Mouse (Mus musculus): ENCODE results near the gene Rassf3. TPM values are rescaled to one million over a fixed set of nuclear protein-coding genes. Genes with fewer than 3 reads are reported as not detected.

Gene Rassf3
- polyA plus RNA-seq, 1 experiment from 2014 or later, result 6.6 TPM

DNA sequence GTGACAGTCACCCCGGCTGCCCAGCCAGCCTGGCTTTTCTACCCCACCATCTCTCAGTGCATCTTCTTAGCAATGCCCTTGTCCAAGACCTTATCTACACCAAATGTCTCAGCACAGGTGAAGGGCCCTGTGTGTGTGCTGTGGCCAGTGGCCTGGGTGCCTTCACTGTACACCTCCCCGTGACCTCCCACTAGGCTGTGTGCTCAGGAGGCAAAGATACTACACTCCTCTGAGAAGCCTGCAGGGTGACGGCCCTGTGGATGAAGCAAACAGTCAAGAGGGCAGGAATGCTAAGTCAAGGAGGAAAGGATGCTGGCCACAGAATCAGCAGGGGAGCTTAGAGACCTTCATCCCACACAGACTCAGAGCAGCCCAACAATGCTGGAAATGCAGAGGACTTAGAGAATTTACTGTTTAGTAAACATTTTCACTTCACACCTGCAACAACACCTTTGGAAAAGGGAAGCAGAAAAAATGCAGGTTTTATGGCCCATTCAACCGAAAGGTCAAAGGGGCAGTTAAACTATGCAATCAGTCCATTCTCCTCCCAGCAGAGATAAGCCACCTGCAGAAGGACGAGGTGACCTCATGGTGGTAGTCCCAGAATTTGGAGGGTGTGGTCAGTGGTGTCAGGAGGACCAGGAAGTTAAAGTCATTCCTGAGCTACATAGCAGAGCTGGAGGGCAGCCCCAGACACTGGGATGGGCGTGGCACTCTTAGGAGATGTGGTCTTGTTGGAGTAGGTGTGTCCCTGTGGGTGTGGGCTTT, 21.3 kb downstream of the Rassf3 start:
- 72% methylated on average over 6 of the region's 6 CpGs for WGBS
- no peak for ATAC-seq (ENCODE audit: low FRiP score)

DNA sequence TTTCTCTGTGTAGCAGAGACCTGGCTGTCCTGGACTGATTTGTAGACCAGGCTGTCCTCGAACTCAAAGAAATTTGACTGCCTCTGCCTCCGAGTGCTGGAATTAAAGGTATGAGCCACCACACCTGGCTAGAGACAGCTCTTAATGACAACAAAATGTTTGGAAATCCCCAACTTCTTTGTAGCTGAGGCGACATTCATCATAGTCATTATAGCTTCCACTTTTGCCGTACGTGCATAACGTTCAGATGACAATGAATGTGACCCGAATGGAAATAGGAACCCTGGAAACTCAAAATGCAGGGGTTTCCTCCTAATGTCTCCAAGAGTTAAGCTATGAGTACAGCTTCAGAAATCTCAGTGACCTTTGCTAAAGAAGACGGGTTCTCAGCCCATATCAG, 22.1 kb downstream of the Rassf3 start:
- Histone ChIP-seq H3K4me3 (replicated peaks) (no peak overlapping the region), H3K27me3 (no peaks in the 10 kb centered on the region), H3K27ac (no peak overlapping the region), H3K9me3 (no peaks in the 10 kb centered on the region), H3K4me1 (peaks cover 2% of the 10 kb centered on the region; the same call in 1 of the 2 replicates), H3K4me2 (no peak overlapping the region), H3K9ac (no peak overlapping the region), H3K36me3 (replicated peaks) (no peaks in the 10 kb centered on the region)
- ATAC-seq (ENCODE audit: low FRiP score), result no peak
- WGBS, result 88% methylated on average over 8 of the region's 8 CpGs

More for the DNA sequence above, 21.3 kb downstream of the Rassf3 start:
- Histone ChIP-seq H3K27ac (no peak overlapping the region), H3K9me3 (no peaks in the 10 kb centered on the region), H3K4me2 (no peak overlapping the region), H3K4me3 (replicated peaks) (no peak overlapping the region), H3K9ac (no peak overlapping the region), H3K27me3 (no peaks in the 10 kb centered on the region), H3K4me1 (peaks cover 10% of the 10 kb centered on the region), H3K36me3 (replicated peaks) (no peaks in the 10 kb centered on the region)

DNA sequence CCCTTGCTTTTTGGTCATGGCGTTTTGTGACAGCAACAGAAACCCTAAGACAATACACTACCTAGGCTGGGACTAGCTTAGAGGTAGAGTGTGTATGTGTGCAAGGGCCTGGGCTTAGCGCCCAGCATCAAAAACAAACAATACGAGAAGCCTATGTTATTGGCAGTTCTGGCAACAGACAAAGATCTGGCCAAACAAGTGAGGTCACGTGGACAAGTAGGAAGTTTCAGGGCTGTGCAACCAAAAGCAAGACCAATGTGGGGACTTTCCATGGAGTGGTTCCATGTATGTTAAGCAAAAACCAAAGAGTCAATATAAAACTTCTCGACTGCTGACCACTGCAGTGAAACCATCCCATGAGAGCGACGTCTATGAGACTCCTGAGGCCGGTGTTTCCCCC, 30.3 kb downstream of the Rassf3 start:
- no peak overlapping the region for H3K27ac ChIP-seq
- no peaks in the 10 kb centered on the region for H3K27me3 ChIP-seq
- no peaks in the 10 kb centered on the region for H3K9me3 ChIP-seq
- peaks cover 10% of the 10 kb centered on the region for H3K4me1 ChIP-seq
- no peak overlapping the region for H3K4me2 ChIP-seq
- H3K9ac ChIP-seq, result no peak overlapping the region
- WGBS, result 90% methylated on average over 8 of the region's 8 CpGs
- no peaks in the 10 kb centered on the region for H3K36me3 ChIP-seq (replicated peaks)
- H3K4me3 ChIP-seq (replicated peaks), result no peak overlapping the region
- ATAC-seq (ENCODE audit: low FRiP score), result no peak

DNA sequence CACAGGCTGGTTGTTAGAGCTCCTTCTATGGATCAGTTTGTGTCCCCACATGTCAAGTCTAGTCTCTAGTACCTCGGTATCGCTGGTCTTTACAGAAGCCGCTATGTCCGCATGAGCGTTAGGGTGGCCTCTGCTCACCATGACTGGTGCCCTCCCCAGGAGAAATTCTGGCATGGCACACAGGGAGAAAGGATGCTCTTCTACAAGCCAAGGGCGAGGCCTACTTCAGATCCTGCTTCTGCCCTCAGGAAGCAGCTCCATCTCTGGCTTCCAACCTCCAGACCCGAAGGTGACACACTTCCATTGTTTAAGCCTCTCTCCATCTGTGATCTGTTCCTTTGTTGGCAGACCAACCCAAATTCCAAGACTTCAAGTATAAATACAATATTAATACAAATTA, 31.9 kb downstream of the Rassf3 start:
- no peaks in the 10 kb centered on the region for H3K36me3 ChIP-seq (replicated peaks)
- 93% methylated on average over 7 of the region's 7 CpGs for WGBS
- ATAC-seq (ENCODE audit: low FRiP score), result no peak

DNA sequence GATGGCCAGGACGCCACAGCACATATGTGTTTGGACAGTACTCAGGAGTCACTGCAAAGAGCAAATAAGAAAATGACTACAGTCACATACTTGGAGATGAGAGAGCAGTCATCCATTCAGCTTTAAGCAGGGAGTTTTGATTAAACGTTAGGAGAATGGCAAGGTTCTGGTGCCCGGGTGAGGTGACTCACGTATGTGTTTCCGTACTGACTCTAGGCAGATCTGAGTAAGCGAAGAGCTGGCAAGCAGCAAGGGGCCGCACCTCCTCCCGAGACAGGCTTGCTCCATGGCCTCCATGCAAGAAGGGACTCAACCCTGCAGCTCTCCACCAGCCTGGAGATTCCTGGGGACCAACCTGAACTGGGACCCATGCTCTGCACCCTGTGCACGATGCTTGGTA, 32.4 kb downstream of the Rassf3 start:
- no peak overlapping the region for H3K9ac ChIP-seq
- H3K4me1 ChIP-seq, result peaks cover 10% of the 10 kb centered on the region
- no peak overlapping the region for H3K4me2 ChIP-seq
- no peaks in the 10 kb centered on the region for H3K27me3 ChIP-seq
- no peaks in the 10 kb centered on the region for H3K36me3 ChIP-seq (replicated peaks)
- no peaks in the 10 kb centered on the region for H3K9me3 ChIP-seq
- no peak for ATAC-seq (ENCODE audit: low FRiP score)
- 93% methylated on average over 9 of the region's 9 CpGs for WGBS
- no peak overlapping the region for H3K27ac ChIP-seq
- H3K4me3 ChIP-seq (replicated peaks), result no peak overlapping the region

More for the DNA sequence above, 31.9 kb downstream of the Rassf3 start:
- peaks cover 10% of the 10 kb centered on the region for H3K4me1 ChIP-seq
- H3K27me3 ChIP-seq, result no peaks in the 10 kb centered on the region
- no peak overlapping the region for H3K4me2 ChIP-seq
- H3K27ac ChIP-seq, result no peak overlapping the region
- no peaks in the 10 kb centered on the region for H3K9me3 ChIP-seq
- no peak overlapping the region for H3K4me3 ChIP-seq (replicated peaks)
- H3K9ac ChIP-seq, result no peak overlapping the region

DNA sequence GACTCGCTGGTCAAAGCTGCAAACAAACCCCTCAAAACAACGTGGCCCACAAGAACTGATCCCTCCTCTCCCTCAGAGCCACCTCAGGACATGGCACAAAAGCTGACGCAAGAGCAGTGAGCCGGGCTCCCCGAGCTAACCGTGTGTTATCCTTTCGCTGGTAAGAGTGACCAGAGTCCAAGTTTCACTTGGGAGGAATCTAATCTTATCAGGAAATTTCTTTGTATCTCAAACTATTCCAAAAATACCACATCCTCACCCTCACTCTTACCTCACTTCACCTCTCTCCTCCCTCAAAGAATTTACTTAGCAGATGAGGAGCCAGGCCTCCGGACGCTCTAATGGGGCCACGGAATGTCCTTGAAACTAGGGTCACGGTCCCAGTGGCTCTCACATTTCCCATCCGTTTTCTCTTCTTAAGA, 36.8 kb downstream of the Rassf3 start:
- Histone ChIP-seq H3K9me3 (no peaks in the 10 kb centered on the region), H3K9ac (no peak overlapping the region), H3K4me2 (no peak overlapping the region), H3K27me3 (no peaks in the 10 kb centered on the region), H3K36me3 (replicated peaks) (no peaks in the 10 kb centered on the region), H3K4me1 (no peaks in the 10 kb centered on the region), H3K27ac (no peak overlapping the region), H3K4me3 (replicated peaks) (no peak overlapping the region)
- no peak for ATAC-seq (ENCODE audit: low FRiP score)
- 90% methylated on average over 12 of the region's 12 CpGs for WGBS

DNA sequence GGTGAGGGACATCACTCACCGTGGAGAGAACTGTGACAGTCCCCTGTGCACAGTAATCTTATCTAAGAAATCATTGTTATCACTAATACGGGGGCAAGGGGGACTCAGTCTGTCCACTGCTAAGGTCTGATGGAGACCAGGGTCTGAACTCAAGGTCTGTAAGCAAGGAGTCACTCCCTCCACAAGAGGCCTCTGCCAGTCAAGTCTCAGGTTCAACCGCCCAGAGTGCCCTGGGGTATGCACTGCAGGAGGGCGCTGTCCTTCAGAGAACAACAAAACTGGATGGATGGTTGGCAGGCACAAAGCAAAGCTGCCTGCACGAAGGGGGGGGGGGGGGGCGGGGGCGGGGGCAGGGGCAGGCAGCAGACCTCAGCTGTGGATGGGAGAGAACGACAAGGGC, 38.0 kb downstream of the Rassf3 start:
- H3K4me3 ChIP-seq (replicated peaks), result no peak overlapping the region
- H3K27ac ChIP-seq, result no peak overlapping the region
- peaks cover 3% of the 10 kb centered on the region for H3K4me1 ChIP-seq
- H3K27me3 ChIP-seq, result 0 out of 2 replicates have a peak, but pooled peaks cover 3% of the 10 kb centered on the region
- ATAC-seq (ENCODE audit: low FRiP score), result no peak
- H3K36me3 ChIP-seq (replicated peaks), result no peaks in the 10 kb centered on the region
- H3K9me3 ChIP-seq, result no peaks in the 10 kb centered on the region
- H3K4me2 ChIP-seq, result no peak overlapping the region
- WGBS, result 60% methylated on average over 8 of the region's 8 CpGs
- H3K9ac ChIP-seq, result no peak overlapping the region

DNA sequence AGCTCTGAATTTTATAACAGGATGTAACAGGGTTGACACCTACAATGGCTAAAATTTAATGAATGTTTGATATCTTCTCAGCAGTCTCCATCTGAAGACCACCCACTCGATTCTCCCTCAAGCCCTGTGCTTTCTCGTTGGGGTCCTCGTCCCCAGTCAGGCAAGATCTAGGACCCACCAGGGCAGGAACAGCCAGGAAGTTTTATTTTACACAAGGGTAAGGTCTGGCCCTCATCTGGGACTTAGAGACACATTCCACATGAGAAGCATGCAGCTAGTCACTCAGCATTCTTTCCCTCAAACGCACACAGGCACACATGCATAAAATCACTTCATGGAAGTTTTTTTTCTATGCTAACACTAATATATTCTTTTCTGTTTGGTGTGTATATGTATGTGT, 39.5 kb downstream of the Rassf3 start:
- Histone ChIP-seq H3K27me3 (0 out of 2 replicates have a peak, but pooled peaks cover 6% of the 10 kb centered on the region), H3K9ac (no peak overlapping the region), H3K4me3 (replicated peaks) (no peak overlapping the region), H3K9me3 (no peaks in the 10 kb centered on the region), H3K4me2 (no peak overlapping the region), H3K27ac (no peak overlapping the region), H3K4me1 (peaks cover 14% of the 10 kb centered on the region), H3K36me3 (replicated peaks) (no peaks in the 10 kb centered on the region)
- ATAC-seq (ENCODE audit: low FRiP score), result no peak
- WGBS, result 77% methylated on average over 4 of the region's 4 CpGs

DNA sequence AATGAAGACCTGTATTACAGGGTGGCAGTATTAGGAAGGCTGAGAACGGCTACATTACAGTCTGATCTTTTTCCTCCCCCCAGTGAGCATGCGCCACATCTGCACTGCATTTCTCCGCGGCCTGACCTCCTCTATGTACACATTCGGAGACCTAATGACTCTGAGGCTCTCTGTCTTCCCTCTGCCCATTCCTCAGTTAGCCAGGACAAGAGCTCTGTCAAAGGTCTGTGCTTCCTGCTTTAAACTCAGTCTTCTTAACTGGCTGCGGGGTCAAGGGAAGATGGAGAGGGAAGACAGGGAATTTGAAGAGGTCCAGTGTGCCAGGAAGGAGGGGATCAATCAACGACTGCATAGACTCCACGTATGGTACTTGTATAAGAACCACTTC, 39.9 kb downstream of the Rassf3 start:
- no peak for ATAC-seq (ENCODE audit: low FRiP score)
- Histone ChIP-seq H3K27me3 (0 out of 2 replicates have a peak, but pooled peaks cover 6% of the 10 kb centered on the region), H3K27ac (no peak overlapping the region)

DNA sequence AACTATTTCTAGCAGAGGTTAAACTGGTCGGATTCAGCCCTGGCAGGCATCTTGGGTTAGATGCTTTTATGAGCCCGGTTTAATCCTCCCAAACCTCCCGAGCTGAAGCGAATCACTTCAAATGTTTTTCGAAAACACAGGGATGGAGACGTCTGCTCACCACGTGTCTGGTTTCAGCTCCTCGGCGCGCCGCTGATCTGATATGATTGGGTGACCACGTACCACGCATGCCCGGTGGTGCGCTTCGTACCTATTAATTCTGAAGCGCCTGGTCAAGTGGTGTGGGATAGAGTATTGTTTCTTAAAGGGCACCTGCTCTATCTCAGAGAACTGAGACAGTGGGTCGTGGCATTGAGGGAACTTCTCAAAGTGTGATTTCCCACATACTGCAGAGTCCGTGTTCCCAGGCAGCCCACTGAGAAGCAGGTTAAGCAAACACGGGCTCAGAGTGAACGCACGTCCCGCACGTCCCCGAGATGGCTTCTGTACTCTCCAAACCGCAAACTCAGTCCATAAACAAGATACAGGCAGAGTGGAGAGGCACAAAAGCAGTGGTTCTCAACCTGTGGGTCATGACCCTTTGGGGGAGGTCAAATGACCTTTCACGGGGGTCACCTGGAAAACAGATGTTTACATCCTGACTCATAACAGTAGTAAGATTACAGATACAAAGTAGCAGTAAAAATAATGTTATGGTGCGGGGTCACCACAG, 40.4 kb downstream of the Rassf3 start:
- no peak for ATAC-seq (ENCODE audit: low FRiP score)
- Histone ChIP-seq H3K27ac (no peak overlapping the region), H3K27me3 (0 out of 2 replicates have a peak, but pooled peaks cover 6% of the 10 kb centered on the region), H3K4me2 (no peak overlapping the region), H3K9ac (no peak overlapping the region), H3K9me3 (no peaks in the 10 kb centered on the region), H3K4me1 (peaks cover 14% of the 10 kb centered on the region), H3K4me3 (replicated peaks) (no peak overlapping the region), H3K36me3 (replicated peaks) (no peaks in the 10 kb centered on the region)
- 82% methylated on average over 28 of the region's 28 CpGs for WGBS

More for the DNA sequence above, 39.9 kb downstream of the Rassf3 start:
- H3K4me3 ChIP-seq (replicated peaks), result no peak overlapping the region
- H3K36me3 ChIP-seq (replicated peaks), result no peaks in the 10 kb centered on the region
- H3K4me1 ChIP-seq, result peaks cover 14% of the 10 kb centered on the region
- H3K9ac ChIP-seq, result no peak overlapping the region
- H3K4me2 ChIP-seq, result no peak overlapping the region
- 76% methylated on average over 8 of the region's 8 CpGs for WGBS
- no peaks in the 10 kb centered on the region for H3K9me3 ChIP-seq

DNA sequence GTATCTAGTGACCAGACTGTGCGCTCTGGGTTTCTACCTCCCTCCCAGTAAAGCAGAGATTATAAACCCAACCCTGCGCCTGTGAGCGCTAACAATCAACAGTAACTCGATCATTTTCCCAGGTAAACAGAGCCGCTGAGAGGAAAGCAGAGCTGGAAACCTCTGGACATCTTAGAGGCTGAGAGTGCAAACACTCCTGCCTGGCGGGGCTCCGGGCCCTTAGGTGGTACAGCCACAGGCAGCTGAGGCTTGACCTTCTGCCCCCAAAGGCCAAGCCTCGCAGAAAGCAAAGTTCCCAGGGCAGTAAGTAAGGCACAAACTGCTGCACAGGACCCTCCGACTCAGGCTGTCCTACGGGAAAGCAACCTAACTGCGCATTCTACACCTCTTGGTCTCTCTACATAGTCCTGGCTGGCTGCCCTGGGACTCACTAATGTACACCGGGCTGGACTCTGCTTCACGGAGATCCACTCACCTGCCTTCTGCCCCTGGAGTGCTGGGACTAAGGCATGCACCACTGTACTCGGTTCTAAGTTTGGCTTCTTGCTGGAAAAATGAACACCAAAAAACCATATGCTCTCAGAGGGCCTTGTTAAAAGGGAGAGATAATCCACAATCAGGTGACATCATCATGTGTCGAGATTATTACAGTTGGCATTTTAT, 41.6 kb downstream of the Rassf3 start:
- Histone ChIP-seq H3K36me3 (replicated peaks) (no peaks in the 10 kb centered on the region), H3K9ac (no peak overlapping the region), H3K9me3 (no peaks in the 10 kb centered on the region), H3K4me2 (no peak overlapping the region), H3K4me3 (replicated peaks) (no peak overlapping the region), H3K27ac (no peak overlapping the region), H3K27me3 (0 out of 2 replicates have a peak, but pooled peaks cover 12% of the 10 kb centered on the region), H3K4me1 (peaks cover 22% of the 10 kb centered on the region)
- WGBS, result 80% methylated on average over 15 of the region's 15 CpGs
- ATAC-seq (ENCODE audit: low FRiP score), result no peak

DNA sequence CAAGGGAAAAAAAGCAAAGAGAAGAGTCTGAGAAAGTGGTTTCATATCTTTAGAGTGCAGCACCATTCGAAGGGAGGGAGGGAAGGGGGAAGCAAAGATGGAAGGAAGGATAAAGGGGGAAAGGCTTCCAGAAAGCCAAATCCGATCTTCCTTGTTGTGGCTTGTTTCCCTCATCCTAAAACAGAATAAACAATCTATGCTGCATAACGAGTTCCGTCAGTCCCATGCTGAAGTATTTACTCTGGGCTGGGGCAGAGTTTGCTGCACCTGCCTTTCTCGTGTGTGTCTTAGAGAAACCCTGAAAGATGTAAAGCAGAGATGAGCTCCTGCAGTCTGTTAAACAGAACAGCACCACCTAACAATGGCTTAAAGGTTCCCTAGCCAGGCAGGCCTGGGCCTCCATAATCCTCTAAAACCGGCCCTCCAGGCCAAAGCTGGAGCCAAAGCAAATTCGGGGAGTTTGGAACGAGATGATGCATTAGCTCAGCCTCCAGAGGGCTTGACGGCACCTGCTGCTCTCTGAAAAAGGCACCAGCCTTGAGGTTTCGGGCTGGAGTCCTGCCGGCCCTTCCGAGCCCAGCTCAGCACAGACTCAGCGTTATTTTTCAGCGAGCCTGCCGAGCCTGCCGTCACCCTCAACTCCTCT, 43.4 kb downstream of the Rassf3 start:
- H3K9me3 ChIP-seq, result no peaks in the 10 kb centered on the region
- H3K27me3 ChIP-seq, result 0 out of 2 replicates have a peak, but pooled peaks cover 12% of the 10 kb centered on the region
- ATAC-seq (ENCODE audit: low FRiP score), result no peak
- H3K4me3 ChIP-seq (replicated peaks), result no peak overlapping the region
- no peak overlapping the region for H3K4me2 ChIP-seq
- 17% methylated on average over 16 of the region's 16 CpGs for WGBS
- no peak overlapping the region for H3K9ac ChIP-seq
- H3K27ac ChIP-seq, result no peak overlapping the region
- H3K4me1 ChIP-seq, result peaks cover 29% of the 10 kb centered on the region
- no peaks in the 10 kb centered on the region for H3K36me3 ChIP-seq (replicated peaks)

Data from forebrain, embryonic 12.5 days (tissue).